Mouse (Mus musculus) intestine, embryonic 16.5 days (tissue): ENCODE data around the gene Olfr381. TPM values are rescaled to one million over a fixed set of nuclear protein-coding genes. Genes with fewer than 3 reads are reported as not detected.
"Not testable (repeated sequence)": the region's sequence is repeated elsewhere in the genome, so short reads cannot be mapped to it uniquely, and the experiment has no call there.

ENCODE experiments used
- ATAC-seq: fragments of 200-750 bp; cut with Nextera tagmentation; 2 replicates; pipeline ENCODE4 v1.8.0; 2017; ENCODE audit warnings: moderate TSS enrichment, moderate library complexity
- H3K27ac ChIP-seq: fragments of 300-500 bp; sonication (generic); 2 replicates; pipeline ENCODE4 v1.5.1; 2014; ENCODE audit warnings: mild to moderate bottlenecking, low read length
- H3K27me3 ChIP-seq: fragments of 300-500 bp; sonication (generic); replicated peaks from 2 replicates; pipeline ENCODE4 v1.6.1; 2014; ENCODE audit warnings: low read length, control low read depth, mixed read lengths; ENCODE audit not compliant: control insufficient read depth, insufficient read depth
- H3K36me3 ChIP-seq: fragments of 300-500 bp; sonication (generic); 2 replicates; pipeline ENCODE4 v1.6.1; 2014; ENCODE audit warnings: low read length, control low read depth; ENCODE audit not compliant: control insufficient read depth, insufficient read depth
- H3K4me1 ChIP-seq: fragments of 300-500 bp; sonication (generic); 2 replicates; pipeline ENCODE4 v1.6.1; 2014; ENCODE audit warnings: low read length, control low read depth, mixed read lengths; ENCODE audit not compliant: control insufficient read depth, insufficient read depth
- H3K4me2 ChIP-seq: fragments of 300-500 bp; sonication (generic); 2 replicates; pipeline ENCODE4 v1.6.1; 2014; ENCODE audit warnings: low read depth, low read length, control low read depth
- H3K4me3 ChIP-seq: fragments of 300-500 bp; sonication (generic); 2 replicates; pipeline ENCODE4 v1.5.1; 2014; ENCODE audit warnings: mild to moderate bottlenecking, low read length
- H3K9ac ChIP-seq: fragments of 300-500 bp; sonication (generic); 2 replicates; pipeline ENCODE4 v1.6.1; 2014; ENCODE audit warnings: low read depth, low read length
- H3K9me3 ChIP-seq: fragments of 300-500 bp; sonication (generic); 2 replicates; pipeline ENCODE4 v1.6.1; 2016; ENCODE audit warnings: low read length, control low read depth; ENCODE audit not compliant: control insufficient read depth
- WGBS: fragments of 180-500 bp; shearing (Covaris S2); extraction: QIAGEN DNeasy Blood & Tissue Kit; methylation state at CpG from one replicate; pipeline ENCODE4 v1.1.7; 2014; 5-methylcytosine and 5-hydroxymethylcytosine counted together
- polyA plus RNA-seq: library from polyadenylated mRNA; unstranded; fragments of >200 nt; fragmentation: Nextera tagmentation; extraction: Ambion mirVana; gene quantifications from 2 replicates; pipeline ENCODE4 v1.2.1, GENCODE M21; 2015

The Olfr381 gene
- polyA plus RNA-seq, result not detected in 2 replicates

DNA sequence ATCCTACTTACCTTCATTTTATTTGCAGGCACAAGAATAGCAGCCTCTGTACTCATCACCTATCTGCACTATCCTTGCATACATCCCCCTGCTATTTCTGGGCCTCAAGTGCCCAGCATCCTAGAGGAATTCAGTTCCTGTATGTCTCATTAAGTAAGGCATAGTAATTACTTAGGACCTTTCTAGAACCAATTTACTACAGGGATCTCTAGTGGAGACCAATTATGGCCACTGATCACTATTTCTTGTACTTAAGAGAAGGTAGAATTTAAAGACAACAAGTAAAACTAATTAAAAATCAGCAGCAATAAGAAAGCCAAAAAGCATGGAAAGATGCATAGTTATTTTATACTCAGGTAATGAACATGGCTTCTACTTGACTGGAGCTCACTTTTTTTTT, at the start of gene Olfr381:
Olfr381 (minus strand) TSS at position 101 of the 400 bp plus-strand sequence.
- H3K9me3 ChIP-seq, result no peaks in the 10 kb centered on the region
- no peaks in the 10 kb centered on the region for H3K27me3 ChIP-seq
- H3K4me3 ChIP-seq, result no peak within 1 kb of the TSS
- no peak within 1 kb of the TSS for H3K4me2 ChIP-seq
- no peak within 1 kb of the TSS for H3K27ac ChIP-seq
- H3K36me3 ChIP-seq, result no peaks in the 10 kb centered on the region
- H3K9ac ChIP-seq, result no peak within 1 kb of the TSS
- H3K4me1 ChIP-seq, result no peaks in the 10 kb centered on the region
- ATAC-seq, result no peak

DNA sequence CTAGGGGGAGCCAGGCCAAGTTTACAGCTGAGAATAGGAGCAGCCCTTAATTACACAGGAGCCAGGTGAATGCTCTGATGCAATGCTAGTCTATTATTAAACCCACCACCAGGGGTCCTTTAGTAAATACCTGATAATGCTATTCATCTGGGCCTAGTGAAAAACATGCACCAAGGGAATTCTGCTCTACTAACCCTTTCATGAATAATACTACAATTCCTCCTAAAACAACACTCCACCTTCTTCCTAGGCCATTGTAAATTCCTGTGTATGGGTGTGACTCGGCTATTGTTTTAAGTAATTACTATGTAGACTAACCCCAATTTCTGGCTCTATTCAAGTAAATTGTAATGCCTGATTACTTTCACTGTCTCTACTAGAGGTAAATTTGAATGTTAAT, 37.6 kb upstream of the Olfr381 start:
- H3K4me2 ChIP-seq, H3K9ac ChIP-seq, ATAC-seq, H3K4me1 ChIP-seq, H3K27ac ChIP-seq, H3K36me3 ChIP-seq, H3K9me3 ChIP-seq, H3K4me3 ChIP-seq, H3K27me3 ChIP-seq: not testable (repeated sequence)
- WGBS, result 77% methylated on average over 1 of the region's 1 CpGs

GRCm38 (mm10) chr11:73517097-73517496, 25.7 kb upstream of the Olfr381 start, which contains the start of gene Olfr382:
Gene Olfr382 (minus strand): TSS chr11:73517197.
- Histone ChIP-seq H3K4me1 (no peaks in the 10 kb centered on the region), H3K9me3 (no peaks in the 10 kb centered on the region), H3K4me3 (no peak within 1 kb of the TSS), H3K36me3 (no peaks in the 10 kb centered on the region), H3K9ac (no peak within 1 kb of the TSS), H3K27me3 (no peaks in the 10 kb centered on the region), H3K4me2 (no peak within 1 kb of the TSS), H3K27ac (no peak within 1 kb of the TSS)
- no peak for ATAC-seq

DNA sequence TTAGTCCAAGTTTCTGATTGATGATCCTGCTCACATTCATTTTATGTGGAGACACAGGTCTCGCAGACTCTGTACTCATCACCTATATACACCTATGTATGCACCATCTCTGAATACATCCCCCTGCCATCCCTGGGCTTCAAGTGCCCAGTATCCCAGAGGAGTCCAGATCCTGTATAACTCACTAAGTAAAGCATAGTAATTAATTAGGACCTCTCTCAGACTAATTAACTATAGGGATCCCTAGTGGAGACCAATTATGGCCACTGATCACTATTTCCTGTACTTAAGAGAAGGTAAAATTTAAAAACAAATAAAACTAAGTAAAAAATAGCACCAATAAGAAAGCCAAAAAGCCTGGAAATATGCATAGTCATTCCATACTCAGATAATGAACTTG, 34.0 kb downstream of the Olfr381 start, which contains the start of gene Olfr380:
Olfr380 (minus strand) TSS at position 101 of the 400 bp plus-strand sequence.
- Histone ChIP-seq H3K27me3 (no peaks in the 10 kb centered on the region), H3K4me2 (no peak within 1 kb of the TSS), H3K36me3 (no peaks in the 10 kb centered on the region), H3K4me3 (no peak within 1 kb of the TSS), H3K9ac (no peak within 1 kb of the TSS), H3K27ac (no peak within 1 kb of the TSS), H3K9me3 (no peaks in the 10 kb centered on the region), H3K4me1 (no peaks in the 10 kb centered on the region)
- no peak for ATAC-seq
- whole genome bisulfite sequencing, result 91% methylated on average over 1 of the region's 1 CpGs

Other genes starting within 250 kb of the Olfr381 start
- gene Trpv3, start 224.2 kb downstream of the Olfr381 start, polyA plus RNA-seq, result 0.13 and 0.16 TPM in 2 replicates
- 1.5 and 2.3 TPM in 2 replicates for gene Aspa, start 162.0 kb downstream of the Olfr381 start, polyA plus RNA-seq
- gene Gm49340, start 161.9 kb downstream of the Olfr381 start, polyA plus RNA-seq, result not detected in 2 replicates
- 0.21 and 0.31 TPM in 2 replicates for gene Spata22, start 161.9 kb downstream of the Olfr381 start, polyA plus RNA-seq
- not detected in 2 replicates for gene Olfr20, start 140.8 kb downstream of the Olfr381 start, polyA plus RNA-seq
- gene Olfr376, start 120.4 kb downstream of the Olfr381 start, polyA plus RNA-seq, result not detected in 2 replicates
- not detected in 2 replicates for gene Olfr1, start 92.0 kb downstream of the Olfr381 start, polyA plus RNA-seq
- gene Olfr378, start 63.1 kb downstream of the Olfr381 start, polyA plus RNA-seq, result not detected in 2 replicates
- gene Olfr380, start 34.1 kb downstream of the Olfr381 start, polyA plus RNA-seq, result not detected in 2 replicates
- not detected in 2 replicates for gene Olfr382, start 25.6 kb upstream of the Olfr381 start, polyA plus RNA-seq
- not detected in 2 replicates for gene Olfr385, start 101.4 kb upstream of the Olfr381 start, polyA plus RNA-seq
- not detected in 2 replicates for gene Olfr384, start 107.0 kb upstream of the Olfr381 start, polyA plus RNA-seq
- not detected in 2 replicates for gene Zfp735, start 197.2 kb upstream of the Olfr381 start, polyA plus RNA-seq